Mouse (Mus musculus) granulocyte monocyte progenitor cell, adult 5-6 weeks (primary cell): Measurements from ENCODE around the gene Tnfsf12. TPM values are rescaled to one million over a fixed set of nuclear protein-coding genes. Genes with fewer than 3 reads are reported as not detected.
A peak's percentile ranks its signal among the peaks of the same experiment; 100 is the strongest.

Experiments used
- ATAC-seq: replicated peaks from 2 replicates; pipeline ENCODE4 v1.8.0; 2016; ENCODE audit warnings: mild to moderate bottlenecking, moderate TSS enrichment, inconsistent platforms; ENCODE audit not compliant: poor library complexity, severe bottlenecking
- total RNA-seq, 2 experiments: library from RNA; stranded (forward) in 1 of 2; stranded (reverse) in 1 of 2; fragments of 200-712, 200-1000 nt in 1 of 2; fragments of >200 nt in 1 of 2; fragmentation: Nextera tagmentation in 1 of 2; gene quantifications; 2 replicates each; pipeline ENCODE4 v1.2.3; 2014 to 2017

The Tnfsf12 gene
- total RNA-seq, 2 experiments from 2014 or later = 0.46 to 2.1 TPM

DNA sequence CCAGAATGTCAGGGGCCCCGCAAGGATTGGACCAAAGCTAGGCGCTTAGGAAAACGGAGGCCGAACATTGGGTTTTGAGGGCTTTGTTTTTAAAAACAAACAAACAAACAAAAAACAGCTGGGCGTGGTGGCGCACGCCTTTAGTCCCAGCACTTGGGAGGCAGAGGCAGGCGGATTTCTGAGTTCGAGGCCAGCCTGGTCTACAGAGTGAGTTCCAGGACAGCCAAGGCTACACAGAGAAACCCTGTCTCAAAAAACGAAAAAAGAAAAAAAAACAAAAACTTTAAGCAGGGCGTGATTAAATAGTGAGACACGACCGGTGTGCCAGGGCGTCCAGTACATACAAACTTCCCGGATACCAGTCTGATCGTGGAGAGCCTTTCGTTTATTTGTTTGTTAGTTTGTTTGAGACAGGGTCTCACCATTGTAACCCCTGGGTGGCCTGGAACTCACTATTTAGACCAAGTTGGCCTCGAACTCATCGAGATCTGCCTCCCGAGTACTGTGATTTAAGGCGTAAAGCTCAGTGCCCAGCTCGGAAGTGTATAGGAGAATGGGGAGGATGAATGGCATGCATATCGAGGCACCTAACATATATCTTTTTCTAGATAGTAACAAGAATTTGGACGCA is 13.3 kb downstream of the Tnfsf12 start:
- ATAC-seq = no peak

DNA sequence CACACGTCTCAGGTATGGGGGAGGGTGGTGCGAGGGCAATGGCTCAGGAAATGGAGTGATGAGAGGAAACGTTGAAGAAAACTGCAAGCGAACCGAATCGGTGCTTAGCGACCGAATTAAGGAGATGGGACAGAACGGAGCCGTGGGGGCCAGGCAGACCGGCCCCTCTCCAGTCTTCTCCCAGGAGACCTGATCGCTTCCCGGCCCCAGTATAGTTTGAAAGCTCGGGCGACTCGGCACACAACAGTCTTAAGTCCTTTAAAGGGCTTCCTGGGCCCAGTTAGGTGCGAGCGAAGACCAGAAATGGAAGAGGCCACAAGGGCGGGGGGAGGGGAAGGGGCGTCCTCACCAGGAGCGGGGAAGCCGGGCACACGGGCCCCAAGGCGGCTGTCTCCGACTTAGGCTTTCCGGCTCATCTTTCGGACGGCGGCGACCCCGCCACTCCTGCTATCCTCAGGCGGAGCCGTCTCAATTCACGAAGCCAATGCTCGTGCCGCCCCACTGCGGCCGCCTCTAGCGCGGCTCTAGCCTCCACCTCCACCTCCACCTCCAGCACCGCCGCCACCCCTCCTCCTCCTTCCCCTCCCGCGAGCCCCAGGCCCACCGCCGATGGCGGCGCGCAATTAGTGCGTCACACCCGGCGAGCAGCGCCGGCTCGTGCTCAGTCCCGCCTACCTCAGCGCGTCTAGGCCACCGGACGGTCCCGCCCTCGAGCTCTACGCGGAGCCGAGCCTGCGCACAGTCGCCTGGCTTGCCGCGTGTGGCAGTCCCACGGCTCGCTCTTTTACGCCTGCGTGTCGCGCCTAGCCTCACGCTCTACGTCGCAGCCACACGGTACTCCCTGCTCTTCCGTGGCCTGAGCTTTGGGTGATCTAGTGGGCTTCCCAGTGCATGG is 14.1 kb downstream of the Tnfsf12 start, which contains the start of gene Senp3:
Gene Senp3, minus strand, starts transcription at position 771 of the 895 bp plus-strand sequence.
- ATAC-seq = peak; percentile 81

DNA sequence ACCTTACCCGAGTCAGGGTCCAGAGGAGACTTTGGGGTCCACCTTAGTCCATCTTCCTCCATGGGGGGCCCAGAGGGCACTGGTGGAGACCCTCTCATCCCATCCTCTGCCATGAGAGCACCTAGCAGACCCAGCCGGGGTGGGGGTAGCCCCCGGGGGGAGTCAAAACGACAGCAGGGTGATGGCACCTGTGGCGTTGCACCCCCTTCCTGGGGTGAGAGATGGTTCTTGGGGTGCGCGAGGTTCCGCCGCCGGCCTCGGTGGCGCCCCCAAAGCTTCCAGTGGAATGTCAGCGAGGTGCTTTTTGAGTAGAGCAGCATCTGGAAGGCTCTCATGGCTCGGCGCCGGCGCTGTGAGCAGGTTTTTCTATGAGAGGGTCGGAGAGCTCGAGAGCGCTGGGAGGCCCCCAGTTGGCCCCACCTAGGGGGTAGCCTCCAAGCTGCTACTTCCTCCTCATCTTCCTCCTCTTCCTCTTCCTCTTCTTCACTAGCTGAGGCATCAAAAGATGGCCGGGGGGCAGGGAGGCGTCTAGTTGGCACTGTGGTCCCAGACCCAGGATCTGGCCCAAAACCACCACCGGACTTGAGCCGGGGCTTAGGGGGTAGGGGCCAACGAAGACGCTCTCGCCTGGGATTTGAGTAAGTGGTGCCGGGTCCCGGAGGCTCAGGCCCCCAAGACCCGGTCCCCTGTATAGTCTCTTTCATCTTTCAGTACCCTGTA is 15.4 kb downstream of the Tnfsf12 start:
- no peak for ATAC-seq

DNA sequence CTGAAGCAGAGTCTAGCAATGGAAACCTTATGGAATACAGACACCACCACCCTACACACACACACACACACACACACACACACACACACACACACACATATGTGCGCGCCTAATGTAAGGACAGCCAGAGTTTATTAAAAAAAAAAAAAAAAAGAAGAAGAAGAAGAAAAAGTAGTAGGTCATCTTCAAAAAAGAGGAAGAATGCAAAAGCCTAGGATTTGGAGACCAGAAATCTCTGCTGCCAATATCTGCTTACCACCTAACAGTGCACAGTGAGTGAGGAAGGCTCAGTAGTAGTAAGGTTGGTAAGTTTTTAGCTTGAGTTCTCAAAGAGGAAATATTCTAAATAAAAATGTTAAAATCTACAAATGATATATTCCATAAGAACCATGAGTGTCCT is 16.5 kb downstream of the Tnfsf12 start:
- no peak for ATAC-seq

DNA sequence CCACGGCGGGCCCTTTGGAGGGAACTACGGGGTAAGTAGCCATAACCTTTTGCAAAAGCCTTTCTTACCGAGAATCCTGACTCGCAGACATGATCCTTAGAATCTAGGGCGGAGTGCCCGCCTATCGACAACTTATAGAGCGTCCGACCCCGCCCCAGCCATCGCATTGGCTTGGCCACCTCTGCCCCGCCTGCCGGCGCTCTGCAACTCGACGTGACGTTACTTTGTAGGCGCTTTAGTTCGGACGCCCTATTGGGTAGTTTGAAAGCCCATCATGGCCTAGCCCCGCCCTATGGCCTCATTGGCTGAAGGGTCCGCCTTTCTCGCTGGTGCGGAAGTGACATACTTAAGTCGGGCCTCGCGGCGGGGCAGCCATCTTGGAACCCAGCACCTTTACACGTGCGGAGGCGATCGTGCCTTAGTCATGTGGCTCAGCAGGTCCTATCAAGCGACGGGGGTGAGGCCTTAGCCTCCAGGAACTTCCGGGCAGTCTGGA is 23.4 kb downstream of the Tnfsf12 start, which contains the start of gene Eif4a1:
Gene Eif4a1, minus strand, starts transcription at position 213 of the 496 bp plus-strand sequence.
- peak; percentile 77 for ATAC-seq

DNA sequence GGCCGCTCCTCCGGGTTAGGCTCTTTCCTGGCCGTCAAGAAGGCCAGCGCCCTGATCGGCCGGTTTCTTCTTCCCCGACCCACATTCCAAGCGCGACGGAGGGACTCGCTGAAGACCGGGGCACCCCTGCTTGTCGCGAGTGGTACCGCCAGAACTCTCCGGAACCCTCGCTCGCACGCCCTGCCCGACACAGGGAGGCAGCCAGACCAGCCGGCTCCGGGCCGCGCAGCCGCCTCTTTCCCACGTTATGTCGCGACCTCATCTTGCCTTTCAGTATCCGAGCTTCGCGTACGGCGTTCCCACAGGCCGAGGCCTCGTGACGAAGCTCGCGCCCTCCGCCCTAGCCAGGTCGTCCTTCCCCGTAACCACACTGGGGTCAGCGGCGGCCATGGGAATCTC is 23.9 kb downstream of the Tnfsf12 start:
- ATAC-seq = peak; percentile 21; the same call in 1 of the 2 replicates

DNA sequence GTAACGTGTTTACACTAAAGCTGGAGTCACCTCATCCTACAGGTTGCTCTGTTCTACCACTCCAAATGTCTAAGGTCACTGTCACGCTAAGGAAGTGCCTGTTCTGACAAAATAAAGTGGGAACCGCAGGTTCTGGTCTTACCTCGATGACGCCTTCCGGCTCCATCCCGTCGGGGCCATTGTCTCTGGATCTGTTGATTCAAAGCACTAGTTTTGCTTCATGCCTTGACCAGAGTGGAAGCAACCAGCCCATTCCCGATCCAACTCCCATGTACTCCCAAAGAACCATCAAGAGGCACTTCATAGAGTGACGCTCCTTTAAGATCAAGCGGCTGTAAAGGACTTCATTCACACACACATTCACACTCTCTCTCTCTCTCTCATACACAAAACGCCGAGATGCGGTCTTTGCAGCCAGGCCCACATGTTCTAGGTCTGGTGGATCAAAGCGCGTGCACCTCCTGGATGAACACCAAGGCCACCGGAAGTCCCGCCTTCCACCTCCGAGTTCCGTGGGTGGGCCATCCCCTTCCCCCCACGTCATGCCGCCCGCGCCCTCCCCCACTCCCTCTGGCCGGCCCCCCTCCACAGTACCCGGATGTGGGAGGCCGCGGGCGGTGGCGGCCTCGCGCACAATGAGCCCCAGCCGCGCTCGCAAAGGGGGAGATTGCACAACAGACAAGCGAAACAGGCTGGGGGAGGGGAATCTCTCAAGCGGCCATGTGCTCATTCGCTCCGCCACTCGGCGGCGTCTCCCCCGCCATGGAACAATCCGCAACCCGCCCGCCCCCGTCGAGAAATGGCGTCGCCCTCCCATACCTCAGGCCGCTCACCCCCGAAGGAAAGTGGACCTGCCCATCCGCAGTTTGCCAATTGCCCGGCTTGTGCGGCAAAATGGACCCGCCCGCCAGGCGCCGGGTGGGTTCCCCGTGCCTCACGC is 24.6 kb downstream of the Tnfsf12 start:
- ATAC-seq = peak; percentile 61

DNA sequence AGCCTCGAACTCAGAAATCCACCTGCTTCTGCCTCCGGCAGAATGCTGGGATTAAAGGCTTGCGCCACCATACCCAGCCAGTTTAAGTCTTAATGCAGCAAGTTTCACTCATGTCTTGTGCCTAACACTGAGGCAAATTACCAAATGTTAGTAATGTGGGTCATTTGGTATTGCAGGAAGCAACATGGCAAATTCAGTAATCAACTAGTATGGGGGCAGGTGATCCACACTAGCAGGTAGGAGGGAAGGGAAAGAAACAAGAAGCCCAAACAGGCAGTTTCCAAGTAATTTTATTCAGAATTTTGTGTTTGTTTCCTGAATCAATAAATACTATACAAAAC is 29.0 kb downstream of the Tnfsf12 start:
- ATAC-seq = no peak

DNA sequence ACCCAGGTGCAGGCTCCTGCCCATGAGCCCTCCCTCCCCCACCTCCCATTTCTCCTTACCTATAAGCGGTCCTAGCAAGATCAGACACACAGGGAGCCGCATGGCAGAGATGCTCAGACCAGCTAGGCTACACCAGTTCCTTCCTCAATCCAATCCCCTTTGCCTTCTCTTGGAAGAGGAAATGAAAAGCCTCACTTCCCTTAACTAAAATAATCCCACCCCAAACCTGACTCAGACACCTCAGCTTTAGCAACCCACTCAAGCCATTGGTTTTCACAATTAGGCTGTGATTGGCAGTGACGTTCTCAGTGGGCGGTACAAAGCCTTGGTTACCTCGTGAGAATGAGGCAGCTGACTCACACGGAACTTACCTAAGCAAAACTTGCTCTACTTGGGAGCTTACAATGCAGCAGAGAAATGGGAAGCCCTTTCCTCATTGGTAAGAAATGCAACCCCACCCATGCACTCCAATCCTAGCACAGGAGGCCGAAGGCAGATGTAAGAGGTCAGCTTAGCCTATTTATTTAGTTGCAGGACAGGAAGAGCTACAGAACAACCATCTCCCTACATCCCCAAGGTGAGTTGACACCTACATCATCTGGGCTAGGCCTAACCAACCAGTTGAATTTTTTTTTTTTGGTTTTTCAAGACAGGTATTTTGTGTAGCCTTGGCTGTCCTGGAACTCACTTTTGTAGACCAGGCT is 29.5 kb downstream of the Tnfsf12 start, which contains the start of gene Cd68:
Gene Cd68, minus strand, starts transcription at position 193 of the 704 bp plus-strand sequence.
- peak; percentile 65 for ATAC-seq

DNA sequence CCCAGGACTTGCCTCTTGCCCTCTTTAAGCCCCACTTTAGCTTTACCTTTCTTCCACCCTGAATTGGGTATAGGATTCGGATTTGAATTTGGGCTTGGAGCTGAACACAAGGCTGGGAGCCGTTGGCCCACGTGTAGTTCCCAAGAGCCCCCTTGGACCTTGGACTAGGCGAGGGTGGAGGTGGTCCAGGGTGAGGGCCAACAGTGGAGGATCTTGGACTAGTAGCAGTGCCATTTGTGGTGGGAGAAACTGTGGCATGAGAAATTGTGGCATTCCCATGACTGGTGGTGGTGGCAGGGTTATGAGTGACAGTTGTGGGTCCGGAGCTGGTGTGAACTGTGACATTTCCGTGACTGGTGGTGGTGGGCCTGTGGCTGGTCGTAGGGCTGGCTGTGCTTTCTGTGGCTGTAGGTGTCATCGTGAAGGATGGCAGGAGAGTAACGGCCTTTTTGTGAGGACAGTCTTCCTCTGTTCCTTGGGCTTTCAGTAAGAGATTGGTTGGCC is 30.1 kb downstream of the Tnfsf12 start:
- ATAC-seq = no peak

DNA sequence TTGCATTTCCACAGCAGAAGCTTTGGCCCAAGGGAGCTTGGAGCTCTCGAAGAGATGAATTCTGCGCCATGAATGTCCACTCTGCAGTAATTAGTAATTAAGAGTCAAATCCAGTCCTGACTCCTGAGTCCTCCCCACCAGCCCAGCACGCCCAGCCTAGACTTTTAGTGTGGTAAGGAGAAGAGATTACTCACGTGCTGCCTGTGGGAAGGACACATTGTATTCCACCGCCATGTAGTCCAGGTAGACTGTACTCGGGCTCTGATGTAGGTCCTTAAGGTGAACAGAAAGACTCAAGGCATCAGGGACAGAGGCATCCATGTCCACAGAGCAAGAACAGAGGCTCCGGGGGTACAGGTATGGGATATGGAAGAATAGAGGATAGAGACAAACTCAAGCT is 30.8 kb downstream of the Tnfsf12 start:
- no peak for ATAC-seq

DNA sequence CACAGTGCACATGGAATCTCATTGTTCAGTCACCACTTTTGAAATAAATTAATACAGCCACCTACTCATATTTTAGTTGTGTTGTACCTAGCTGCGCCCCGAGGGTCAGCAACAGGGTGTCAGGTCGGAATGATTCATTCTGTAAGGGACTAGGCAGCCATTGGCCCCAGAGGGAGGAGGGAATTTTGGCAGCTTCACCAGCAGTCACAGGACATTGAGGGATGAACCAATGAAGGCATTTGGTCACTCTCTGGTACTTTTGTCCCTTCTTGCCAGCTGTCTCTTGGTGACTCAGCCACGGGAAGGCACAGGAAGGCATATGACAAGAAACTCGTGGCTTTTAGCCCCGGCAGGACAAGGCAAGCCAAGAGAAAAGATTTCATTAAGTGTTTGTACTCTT is 31.9 kb downstream of the Tnfsf12 start:
- ATAC-seq = no peak

DNA sequence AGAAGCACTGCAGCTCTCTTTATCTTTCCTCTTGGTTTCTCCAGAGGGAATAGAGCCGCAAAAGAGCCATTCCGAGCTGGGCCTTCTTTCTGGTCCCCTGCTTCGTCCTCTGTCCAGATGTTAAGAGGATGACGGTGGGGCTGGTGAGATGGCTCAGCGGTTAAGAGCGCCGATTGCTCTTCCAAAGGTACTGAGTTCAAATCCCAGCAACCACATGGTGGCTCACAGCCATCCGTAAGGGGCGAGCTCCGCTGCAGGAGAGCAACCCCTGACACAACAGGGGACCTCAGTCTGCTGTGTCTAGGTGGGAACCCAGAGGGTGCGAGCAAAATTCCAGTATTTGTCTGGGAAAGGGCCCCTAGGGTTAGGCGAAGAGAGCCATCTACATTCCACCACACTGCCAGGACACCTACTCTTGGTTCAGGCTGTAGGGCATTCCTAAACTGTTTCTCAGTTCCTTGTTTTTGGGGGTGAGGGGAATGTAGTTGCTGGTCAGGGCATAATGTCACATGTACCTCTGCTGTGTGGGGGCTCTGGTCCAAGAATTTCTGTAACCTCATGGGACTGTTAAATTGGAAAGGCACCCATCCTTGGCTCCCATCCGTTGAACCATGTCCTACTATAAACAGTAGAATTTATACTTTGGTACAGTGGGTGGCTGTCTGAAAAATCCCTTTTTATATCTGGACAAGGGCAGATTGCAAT is 32.5 kb downstream of the Tnfsf12 start:
- ATAC-seq = no peak

DNA sequence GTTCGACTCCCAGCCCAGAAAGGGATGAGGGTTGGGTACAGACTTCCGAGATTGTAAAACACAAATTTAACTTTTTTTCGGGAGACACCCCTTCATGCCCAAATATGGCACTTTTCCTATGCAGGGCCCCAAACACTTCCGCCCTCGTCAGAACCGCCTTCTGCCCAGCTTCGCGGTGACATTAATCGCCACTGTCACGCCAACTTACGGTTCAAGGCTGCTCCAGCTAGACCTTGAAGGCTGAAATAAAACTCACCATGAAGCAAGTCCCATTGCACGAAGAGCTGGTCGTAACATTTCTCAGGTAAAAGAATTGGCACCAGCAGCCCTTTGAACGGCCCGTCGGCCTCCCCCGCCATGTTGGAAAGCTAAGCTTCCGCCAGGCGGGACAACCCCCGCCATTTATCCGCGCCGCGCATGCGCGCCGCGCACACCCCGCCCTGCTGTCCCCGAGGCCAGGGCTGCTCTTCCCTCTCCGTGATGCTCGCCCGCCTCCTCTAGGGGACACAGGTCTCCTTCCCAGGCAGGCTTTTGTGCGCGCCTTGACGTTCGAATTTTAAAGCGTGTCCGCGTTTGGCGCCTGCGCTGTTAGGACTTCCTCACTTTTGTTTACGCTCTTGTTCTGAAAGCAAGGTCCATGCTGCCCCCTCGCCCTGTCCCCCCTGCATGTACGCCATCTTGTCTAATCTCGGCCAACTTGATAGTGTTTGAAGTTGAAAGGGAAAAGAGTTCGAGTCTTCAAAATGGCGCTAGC is 33.3 kb downstream of the Tnfsf12 start, which contains the start of gene Mpdu1:
Gene Mpdu1, minus strand, starts transcription at position 430 of the 754 bp plus-strand sequence.
- ATAC-seq = peak; percentile 70

DNA sequence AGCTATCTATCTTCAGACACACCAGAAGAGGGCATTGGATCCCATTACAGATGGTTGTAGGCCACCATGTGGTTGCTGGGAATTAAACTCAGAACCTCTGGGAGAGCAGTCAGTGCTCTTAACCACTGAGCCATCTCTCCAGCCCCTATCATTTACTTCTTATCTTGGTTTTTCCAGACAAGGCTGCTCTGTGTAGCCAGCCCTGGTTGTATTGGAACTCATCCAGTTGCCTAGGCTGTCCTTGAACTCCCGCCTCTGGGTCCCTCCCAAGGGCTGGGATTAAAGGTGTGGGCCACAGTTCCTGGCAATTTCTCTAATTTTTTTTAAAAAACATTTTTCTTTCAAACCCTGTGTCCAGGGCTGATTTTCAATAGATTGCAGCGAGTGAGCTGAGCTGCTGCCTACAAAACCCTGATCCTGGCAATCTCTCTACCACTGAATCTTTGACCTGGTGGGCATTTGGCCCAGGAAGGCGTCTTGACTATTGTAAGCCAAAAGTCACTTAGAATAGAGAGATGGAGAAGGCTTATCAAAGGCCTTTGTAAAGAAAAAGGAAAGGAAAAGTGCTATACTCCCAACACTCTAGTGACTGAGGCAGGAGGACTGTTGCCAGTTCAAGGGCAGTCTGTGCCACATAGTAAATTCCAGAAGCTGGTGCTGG is 34.3 kb downstream of the Tnfsf12 start:
- no peak for ATAC-seq

DNA sequence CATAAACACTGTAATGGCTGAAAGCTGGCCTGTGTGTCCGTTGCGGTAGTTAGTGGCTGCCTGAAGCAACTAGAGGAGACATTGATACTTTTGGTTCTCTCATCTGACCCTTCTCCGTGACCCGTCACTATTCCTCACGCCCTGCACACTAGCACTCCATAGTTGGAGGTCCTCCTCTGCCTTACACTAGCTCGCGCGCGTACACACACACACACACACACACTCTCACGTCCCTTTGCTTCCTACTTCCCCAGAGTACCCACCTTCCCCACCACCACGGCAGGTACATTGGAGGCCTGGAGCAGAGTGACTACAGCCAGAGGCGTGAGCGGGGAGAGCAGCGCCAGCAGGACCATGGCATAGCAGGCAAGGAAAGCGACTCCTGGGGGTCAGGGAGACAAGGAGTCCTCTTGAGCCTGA is 38.2 kb downstream of the Tnfsf12 start:
- ATAC-seq = no peak
